Mouse (Mus musculus) liver, embryonic 16.5 days (tissue): ENCODE results near the gene Atp5k. TPM values are rescaled to one million over a fixed set of nuclear protein-coding genes. Genes with fewer than 3 reads are reported as not detected.
A peak's percentile ranks its signal among the peaks of the same experiment; 100 is the strongest.

Experiments
- ATAC-seq: fragments of 200-750 bp; cut with Nextera tagmentation; 2 replicates; pipeline ENCODE4 v1.8.0; 2017; ENCODE audit warnings: low read depth, mild to moderate bottlenecking, moderate number of reproducible peaks, moderate library complexity
- H3K27ac ChIP-seq: fragments of 300-500 bp; sonication (generic); 2 replicates; pipeline ENCODE4 v1.5.1; 2014; ENCODE audit warnings: mild to moderate bottlenecking, low read length
- H3K27me3 ChIP-seq: fragments of 300-500 bp; sonication (generic); 2 replicates; pipeline ENCODE4 v1.6.1; 2014; ENCODE audit warnings: low read depth, low read length, mixed read lengths; ENCODE audit not compliant: control insufficient read depth, insufficient read depth
- H3K36me3 ChIP-seq: fragments of 300-500 bp; sonication (generic); 2 replicates; pipeline ENCODE4 v1.6.1; 2014; ENCODE audit warnings: mild to moderate bottlenecking; ENCODE audit not compliant: control insufficient read depth, insufficient read depth
- H3K4me1 ChIP-seq: fragments of 300-500 bp; sonication (generic); 2 replicates; pipeline ENCODE4 v1.6.1; 2014; ENCODE audit warnings: low read depth, low read length, mixed read lengths; ENCODE audit not compliant: control insufficient read depth
- H3K4me2 ChIP-seq: fragments of 300-500 bp; sonication (generic); 2 replicates; pipeline ENCODE4 v1.6.1; 2014; ENCODE audit warnings: low read depth, low read length, mixed read lengths
- H3K4me3 ChIP-seq: fragments of 300-500 bp; sonication (generic); 2 replicates; pipeline ENCODE4 v1.5.1; 2014; ENCODE audit warnings: low read depth, mild to moderate bottlenecking, low read length
- H3K9ac ChIP-seq: fragments of 300-500 bp; sonication (generic); 2 replicates; pipeline ENCODE4 v1.6.1; 2014; ENCODE audit warnings: low read depth, low read length
- H3K9me3 ChIP-seq: fragments of 300-500 bp; sonication (generic); replicated peaks from 2 replicates; pipeline ENCODE4 v1.6.1; 2016; ENCODE audit warnings: low read length; ENCODE audit not compliant: control insufficient read depth
- WGBS: fragments of 180-500 bp; shearing (Covaris S2); extraction: QIAGEN DNeasy Blood & Tissue Kit; methylation state at CpG from one replicate; pipeline ENCODE4 v1.1.7; 2014; ENCODE audit not compliant: insufficient replicate concordance; 5-methylcytosine and 5-hydroxymethylcytosine counted together
- polyA plus RNA-seq: library from polyadenylated mRNA; unstranded; fragments of >200 nt; fragmentation: Nextera tagmentation; extraction: Ambion mirVana; gene quantifications from 2 replicates; pipeline ENCODE4 v1.2.1, GENCODE M21; 2015

Gene Atp5k
- polyA plus RNA-seq, 1 experiment from 2014 or later, result 197 TPM

GRCm38 (mm10) chr5:108461082-108462065 is 27.1 kb upstream of the Atp5k start, which contains the start of gene Pcgf3:
TSS of gene Pcgf3 (plus strand) at chr5:108461232.
- ATAC-seq, result peak; percentile 97
- peaks cover 42% of the 10 kb centered on the region for H3K4me1 ChIP-seq
- H3K4me2 ChIP-seq, result peak within 1 kb of the TSS; percentile 73
- peak within 1 kb of the TSS; percentile 97 for H3K9ac ChIP-seq
- 1% methylated on average over 62 of the region's 62 CpGs for WGBS
- H3K36me3 ChIP-seq, result no peaks in the 10 kb centered on the region
- H3K4me3 ChIP-seq, result peak within 1 kb of the TSS; percentile 88
- H3K27me3 ChIP-seq, result peaks cover 3% of the 10 kb centered on the region; the same call in 1 of the 2 replicates
- H3K27ac ChIP-seq, result peak within 1 kb of the TSS; percentile 79
- no peaks in the 10 kb centered on the region for H3K9me3 ChIP-seq

GRCm38 (mm10) chr5:108460461-108460860 is 26.2 kb upstream of the Atp5k start:
- peak overlapping the region; percentile 73 for H3K4me2 ChIP-seq
- H3K9me3 ChIP-seq, result no peaks in the 10 kb centered on the region
- H3K4me3 ChIP-seq, result peak overlapping the region; percentile 88
- WGBS, result 44% methylated on average over 6 of the region's 6 CpGs
- H3K36me3 ChIP-seq, result no peaks in the 10 kb centered on the region
- ATAC-seq, result no peak
- H3K27me3 ChIP-seq, result peaks cover 3% of the 10 kb centered on the region; the same call in 1 of the 2 replicates
- H3K9ac ChIP-seq, result peak overlapping the region; percentile 29; the same call in 1 of the 2 replicates
- no peak overlapping the region for H3K27ac ChIP-seq
- H3K4me1 ChIP-seq, result peaks cover 33% of the 10 kb centered on the region

- Histone ChIP-seq H3K4me1 (peaks cover 26% of the 10 kb centered on the region), H3K27me3 (peaks cover 3% of the 10 kb centered on the region; the same call in 1 of the 2 replicates), H3K9ac (no peak overlapping the region), H3K36me3 (no peaks in the 10 kb centered on the region), H3K4me3 (no peak overlapping the region), H3K27ac (no peak overlapping the region), H3K4me2 (no peak overlapping the region), H3K9me3 (no peaks in the 10 kb centered on the region)
- WGBS, result 66% methylated on average over 2 of the region's 2 CpGs
- no peak for ATAC-seq
Observed at GRCm38 (mm10) chr5:108458706-108459105, 24.5 kb upstream of the Atp5k start.

- Histone ChIP-seq H3K4me1 (peaks cover 2% of the 10 kb centered on the region; the same call in 1 of the 2 replicates), H3K4me3 (no peak overlapping the region), H3K36me3 (no peaks in the 10 kb centered on the region), H3K27ac (0 out of 2 replicates have a peak overlapping the region, but pooled peaks have one; percentile 28), H3K4me2 (no peak overlapping the region), H3K9me3 (no peaks in the 10 kb centered on the region), H3K27me3 (peaks cover 3% of the 10 kb centered on the region; the same call in 1 of the 2 replicates), H3K9ac (no peak overlapping the region)
- ATAC-seq, result peak; percentile 69; the same call in 1 of the 2 replicates
- WGBS, result 48% methylated on average over 3 of the region's 3 CpGs
Observed at GRCm38 (mm10) chr5:108454094-108454493, 19.8 kb upstream of the Atp5k start.

- Histone ChIP-seq H3K36me3 (no peaks in the 10 kb centered on the region), H3K27me3 (no peaks in the 10 kb centered on the region), H3K4me2 (no peak overlapping the region), H3K9me3 (no peaks in the 10 kb centered on the region), H3K4me3 (no peak overlapping the region), H3K4me1 (peaks cover 13% of the 10 kb centered on the region), H3K9ac (no peak overlapping the region), H3K27ac (no peak overlapping the region)
- no peak for ATAC-seq
- 78% methylated on average over 1 of the region's 1 CpGs for WGBS
Observed at GRCm38 (mm10) chr5:108452422-108452821, 18.2 kb upstream of the Atp5k start.

GRCm38 (mm10) chr5:108451611-108452010 is 17.4 kb upstream of the Atp5k start:
- Histone ChIP-seq H3K9me3 (no peaks in the 10 kb centered on the region), H3K4me2 (no peak overlapping the region), H3K9ac (no peak overlapping the region), H3K27ac (no peak overlapping the region), H3K4me3 (no peak overlapping the region), H3K4me1 (peaks cover 14% of the 10 kb centered on the region), H3K36me3 (no peaks in the 10 kb centered on the region), H3K27me3 (no peaks in the 10 kb centered on the region)
- 44% methylated on average over 1 of the region's 1 CpGs for WGBS
- no peak for ATAC-seq

- Histone ChIP-seq H3K4me2 (no peak overlapping the region), H3K4me3 (no peak overlapping the region), H3K36me3 (no peaks in the 10 kb centered on the region), H3K27ac (no peak overlapping the region), H3K27me3 (no peaks in the 10 kb centered on the region), H3K4me1 (peaks cover 14% of the 10 kb centered on the region), H3K9ac (no peak overlapping the region), H3K9me3 (no peaks in the 10 kb centered on the region)
- ATAC-seq, result no peak
- 58% methylated on average over 8 of the region's 8 CpGs for WGBS
Observed at GRCm38 (mm10) chr5:108450837-108451540, 16.7 kb upstream of the Atp5k start.

GRCm38 (mm10) chr5:108448785-108449668 is 14.8 kb upstream of the Atp5k start, which contains the start of gene Mfsd7a:
TSS of gene Mfsd7a (minus strand) at chr5:108448891.
- Histone ChIP-seq H3K27me3 (no peaks in the 10 kb centered on the region), H3K4me1 (peaks cover 14% of the 10 kb centered on the region), H3K4me2 (peak within 1 kb of the TSS; percentile 70), H3K9me3 (no peaks in the 10 kb centered on the region), H3K36me3 (no peaks in the 10 kb centered on the region), H3K9ac (peak within 1 kb of the TSS; percentile 38; the same call in 1 of the 2 replicates), H3K27ac (no peak within 1 kb of the TSS), H3K4me3 (peak within 1 kb of the TSS; percentile 54)
- peak; percentile 75 for ATAC-seq
- 15% methylated on average over 24 of the region's 24 CpGs for WGBS
